Comparison of ENCODE assay signal across 18 mouse cellular contexts in genomic region chr5:122249281-122249680, GRCm38 (mm10). TPM values are rescaled to one million over a fixed set of nuclear protein-coding genes. Genes with fewer than 3 reads are reported as not detected.
DNase-seq lines count a peak whose midpoint lies in the region; TF ChIP-seq lines count a peak whose summit lies in the region.
"Had no signal": no experiment of that assay in that cellular context is flagged by ENCODE, and none has a peak within 500 bp of the region (broad histone marks: within the 10 kb centered on the region; RNA-seq: fewer than 3 reads in every experiment).

No protein-coding gene starts in this region.

- H3K27me3 ChIP-seq in cerebellum, adult 2 months (ENCODE audit: control insufficient read depth, insufficient read depth, low read length) = no peaks in the 10 kb centered on the region
- H3K27me3 ChIP-seq: hindbrain, embryonic 12.5 days; intestine, embryonic 15.5 days had no signal

- peak; percentile 52 to 56 for DNase-seq in cerebellum, adult 18-20 months
- DNase-seq in cerebellum, postnatal 10 days = no peak
- peak; percentile 66 to 77 for DNase-seq in cerebellum, adult 2 months
- peak; percentile 65 for DNase-seq in cerebellum, adult 9-10 months
- peak; percentile 52 to 68 for DNase-seq in cerebellum, postnatal 36 days
- DNase-seq in gastrocnemius, postnatal 10 days = no peak
- DNase-seq in heart, postnatal 25 days (ENCODE audit: low spot score) = no peak
- no peak for DNase-seq in heart, postnatal 14 days
- DNase-seq: adrenal gland, adult 2 months; adrenal gland, postnatal 14 days; forebrain, postnatal 0 days; gastrocnemius, postnatal 36 days; heart, adult 2 months; heart, postnatal 4 days; kidney, adult 11 months; kidney, adult 9 months had no signal

- intact Hi-C loops in heart, postnatal 25 days (cut with DNase I) = no loop called here
- intact Hi-C loops in heart, postnatal 14 days (cut with DNase I) = loop anchor here (5.0 kb wide), 1 partner anchor 72 kb away; no protein-coding TSS in a partner anchor

- TF ChIP-seq CTCF in cerebellum, adult 2 months (IDR thresholded peaks at IDR 0.05; ENCODE audit: borderline replicate concordance, insufficient read depth, low read depth, low read length) = no peak

- H3K4me3 ChIP-seq in cerebellum, adult 2 months (replicated peaks; ENCODE audit: insufficient read depth, low read depth, low read length) = no peak overlapping the region
- H3K4me3 ChIP-seq: heart, adult 2 months; hindbrain, embryonic 12.5 days; intestine, embryonic 15.5 days had no signal

- H3K4me1 ChIP-seq in cerebellum, adult 2 months (ENCODE audit: control insufficient read depth, insufficient read depth, low read length) = peaks cover 41% of the 10 kb centered on the region
- H3K4me1 ChIP-seq: intestine, embryonic 15.5 days had no signal

- 16% methylated on average over 4 of the region's 4 CpGs for WGBS in cerebellum, adult 2 months

- TF ChIP-seq POLR2A in cerebellum, adult 2 months (IDR thresholded peaks at IDR 0.05; ENCODE audit: borderline replicate concordance, insufficient read depth, low read length) = no peak

- H3K27ac ChIP-seq in cerebellum, adult 2 months (ENCODE audit: insufficient read depth, low read length) = no peak overlapping the region
- H3K27ac ChIP-seq: heart, adult 2 months; hindbrain, embryonic 12.5 days; intestine, embryonic 15.5 days had no signal

RNA-seq across cellular contexts. Expression of gene Tctn1, which starts 15.0 kb away (rescaled TPM):
- 28.6 and 29.2 TPM in 2 replicates for polyA plus RNA-seq in cerebellum, adult 2 months (2012; rRNA removed)
- total RNA-seq in gastrocnemius, postnatal 10 days (2021) = 1 to 10 TPM; 2.8 to 6.3 TPM
- total RNA-seq in heart, postnatal 25 days (2021) = 1 to 10 TPM; 3.5 to 4.7 TPM
- 1 to 10 TPM; 5.2 to 6.7 TPM for total RNA-seq in heart, postnatal 14 days (2021)

RNA-seq across cellular contexts. Expression of gene Pptc7, which starts 34.9 kb away (rescaled TPM):
- 46.4 and 48.4 TPM in 2 replicates for polyA plus RNA-seq in cerebellum, adult 2 months (2012; rRNA removed)
- 10 to 100 TPM; 30.0 to 36.1 TPM for total RNA-seq in gastrocnemius, postnatal 10 days (2021)
- 10 to 100 TPM; 91.3 to 93.5 TPM for total RNA-seq in heart, postnatal 25 days (2021)
- 10 to 100 TPM; 85.5 to 87.2 TPM for total RNA-seq in heart, postnatal 14 days (2021)

RNA-seq across cellular contexts. Expression of gene Hvcn1, which starts 42.7 kb away (rescaled TPM):
- 1.00 and 1.3 TPM in 2 replicates for polyA plus RNA-seq in cerebellum, adult 2 months (2012; rRNA removed)
- total RNA-seq in gastrocnemius, postnatal 10 days (2021) = 1 to 10 TPM; 4.0 to 4.3 TPM
- 1 to 10 TPM in 1 of 2 experiments, under 1 TPM in 1; 0.81 to 1.1 TPM for total RNA-seq in heart, postnatal 25 days (2021)
- total RNA-seq in heart, postnatal 14 days (2021) = 1 to 10 TPM; 1.4 TPM

Comparison
In these comparisons a context has a peak if more than half of its experiments do, and no peak if none do; other contexts are left out.
1. DNase-seq: peak in cerebellum, adult 18-20 months (2 of 2), cerebellum, adult 2 months (2 of 2), cerebellum, adult 9-10 months (single experiment) and cerebellum, postnatal 36 days (2 of 2); none in cerebellum, postnatal 10 days (0 of 2), gastrocnemius, postnatal 10 days (single experiment), heart, postnatal 25 days (single experiment) and heart, postnatal 14 days (0 of 2).